Mouse (Mus musculus) stomach, postnatal 0 days (tissue): ENCODE data around the gene Il17rb. TPM values are rescaled to one million over a fixed set of nuclear protein-coding genes. Genes with fewer than 3 reads are reported as not detected.
A peak's percentile ranks its signal among the peaks of the same experiment; 100 is the strongest.

Source experiments
- ATAC-seq: fragments of 200-750 bp; cut with Nextera tagmentation; 2 replicates; pipeline ENCODE4 v1.8.0; 2017; ENCODE audit not compliant: low FRiP score, low TSS enrichment
- DNase-seq: peaks from one replicate; pipeline ENCODE4 v3.0.0-alpha.2; 2016; ENCODE audit warnings: low spot score
- H3K27ac ChIP-seq: fragments of 300-500 bp; sonication (generic); replicated peaks from 2 replicates; pipeline ENCODE4 v1.5.1; 2014; ENCODE audit warnings: mild to moderate bottlenecking, control low read depth
- H3K27me3 ChIP-seq: fragments of 300-500 bp; sonication (generic); 2 replicates; pipeline ENCODE4 v1.6.1; 2014; ENCODE audit warnings: low read length; ENCODE audit not compliant: control insufficient read depth, insufficient read depth
- H3K36me3 ChIP-seq: fragments of 300-500 bp; sonication (generic); 2 replicates; pipeline ENCODE4 v1.6.1; 2014; ENCODE audit warnings: low read length, mixed read lengths; ENCODE audit not compliant: control insufficient read depth, insufficient read depth
- H3K4me1 ChIP-seq: fragments of 300-500 bp; sonication (generic); replicated peaks from 2 replicates; pipeline ENCODE4 v1.6.1; 2014; ENCODE audit warnings: antibody characterized with exemption; ENCODE audit not compliant: control insufficient read depth, insufficient read depth
- H3K4me2 ChIP-seq: fragments of 300-500 bp; sonication (generic); replicated peaks from 2 replicates; pipeline ENCODE4 v1.6.1; 2014; ENCODE audit warnings: low read depth, mild to moderate bottlenecking, control low read depth, moderate library complexity
- H3K4me3 ChIP-seq: fragments of 300-500 bp; sonication (generic); 2 replicates; pipeline ENCODE4 v1.5.1; 2014; ENCODE audit warnings: low read depth, low read length, control low read depth
- H3K9ac ChIP-seq: fragments of 300-500 bp; sonication (generic); 2 replicates; pipeline ENCODE4 v1.6.1; 2014; ENCODE audit warnings: mild to moderate bottlenecking, low read length, control low read depth, mixed read lengths
- H3K9me3 ChIP-seq: fragments of 300-500 bp; sonication (generic); 2 replicates; pipeline ENCODE4 v1.6.1; 2016; ENCODE audit warnings: low read length; ENCODE audit not compliant: control insufficient read depth
- CTCF ChIP-seq: IDR thresholded peaks from 2 replicates; pipeline ENCODE4 v1.5.1; 2016; ENCODE audit warnings: antibody characterized with exemption, low read depth, mild to moderate bottlenecking, moderate library complexity
- EP300 ChIP-seq: optimal IDR thresholded peaks from 2 replicates; pipeline ENCODE3; 2016; ENCODE audit warnings: antibody characterized with exemption
- WGBS: fragments of 180-500 bp; shearing (Covaris S2); extraction: QIAGEN DNeasy Blood & Tissue Kit; methylation state at CpG from one replicate; pipeline ENCODE4 v1.1.7; 2014; 5-methylcytosine and 5-hydroxymethylcytosine counted together
- polyA plus RNA-seq: library from polyadenylated mRNA; unstranded; fragments of >200 nt; fragmentation: Nextera tagmentation; extraction: Ambion mirVana; gene quantifications from 2 replicates; pipeline ENCODE4 v1.2.1, GENCODE M21; 2015

Gene Il17rb
- polyA plus RNA-seq, 1 experiment from 2014 or later = 0.35 TPM

- no peak for ATAC-seq
- Histone ChIP-seq H3K27ac (no peak overlapping the region), H3K4me1 (no peaks in the 10 kb centered on the region), H3K4me2 (no peak overlapping the region), H3K27me3 (no peaks in the 10 kb centered on the region), H3K4me3 (no peak overlapping the region), H3K9me3 (no peaks in the 10 kb centered on the region), H3K9ac (no peak overlapping the region), H3K36me3 (peaks cover 13% of the 10 kb centered on the region)
- TF ChIP-seq EP300 = no peak
- TF ChIP-seq CTCF = no peak
- no peak for DNase-seq
Measured at GRCm38 (mm10) chr14:29997345-29997744, 11.4 kb downstream of the Il17rb start.

- TF ChIP-seq CTCF = no peak
- TF ChIP-seq EP300 = peak; percentile 31
- Histone ChIP-seq H3K4me1 (no peaks in the 10 kb centered on the region), H3K27ac (no peak overlapping the region), H3K9me3 (no peaks in the 10 kb centered on the region), H3K9ac (no peak overlapping the region), H3K27me3 (no peaks in the 10 kb centered on the region), H3K4me2 (no peak overlapping the region), H3K36me3 (peaks cover 16% of the 10 kb centered on the region), H3K4me3 (no peak overlapping the region)
- 0 out of 2 replicates have a peak, but pooled peaks have one; percentile 30 for ATAC-seq
- no peak for DNase-seq
- 71% methylated on average over 11 of the region's 11 CpGs for WGBS
Measured at GRCm38 (mm10) chr14:29996000-29996751, 12.5 kb downstream of the Il17rb start.

- Histone ChIP-seq H3K9me3 (no peaks in the 10 kb centered on the region), H3K27me3 (no peaks in the 10 kb centered on the region), H3K4me1 (no peaks in the 10 kb centered on the region), H3K27ac (no peak overlapping the region), H3K36me3 (peaks cover 23% of the 10 kb centered on the region), H3K4me2 (no peak overlapping the region), H3K4me3 (no peak overlapping the region), H3K9ac (no peak overlapping the region)
- WGBS = 93% methylated on average over 4 of the region's 4 CpGs
- TF ChIP-seq CTCF (no peak), EP300 (no peak)
- ATAC-seq (no peak), DNase-seq (no peak)
Measured at GRCm38 (mm10) chr14:29994976-29995375, 13.7 kb downstream of the Il17rb start.

- Histone ChIP-seq H3K4me2 (no peak overlapping the region), H3K27me3 (no peaks in the 10 kb centered on the region), H3K27ac (no peak overlapping the region), H3K4me1 (no peaks in the 10 kb centered on the region), H3K9me3 (no peaks in the 10 kb centered on the region), H3K36me3 (peaks cover 41% of the 10 kb centered on the region), H3K4me3 (no peak overlapping the region), H3K9ac (no peak overlapping the region)
- no peak for TF ChIP-seq CTCF
- TF ChIP-seq EP300 = no peak
- ATAC-seq (no peak), DNase-seq (no peak)
- WGBS = 91% methylated on average over 4 of the region's 4 CpGs
Measured at GRCm38 (mm10) chr14:29988337-29988736, 20.4 kb downstream of the Il17rb start.

GRCm38 (mm10) chr14:29987739-29988138, 21.0 kb downstream of the Il17rb start:
- TF ChIP-seq EP300 (no peak), CTCF (no peak)
- no peak for DNase-seq
- Histone ChIP-seq H3K36me3 (peaks cover 39% of the 10 kb centered on the region), H3K4me1 (no peaks in the 10 kb centered on the region), H3K27me3 (no peaks in the 10 kb centered on the region), H3K27ac (no peak overlapping the region), H3K4me3 (no peak overlapping the region), H3K9ac (no peak overlapping the region), H3K9me3 (no peaks in the 10 kb centered on the region), H3K4me2 (no peak overlapping the region)
- ATAC-seq = no peak
- WGBS = 96% methylated on average over 9 of the region's 9 CpGs

GRCm38 (mm10) chr14:29987276-29987675, 21.4 kb downstream of the Il17rb start:
- Histone ChIP-seq H3K9ac (no peak overlapping the region), H3K27ac (no peak overlapping the region), H3K4me2 (no peak overlapping the region), H3K9me3 (no peaks in the 10 kb centered on the region), H3K4me3 (no peak overlapping the region), H3K27me3 (no peaks in the 10 kb centered on the region), H3K4me1 (no peaks in the 10 kb centered on the region), H3K36me3 (peaks cover 44% of the 10 kb centered on the region)
- ATAC-seq = no peak
- TF ChIP-seq CTCF (no peak), EP300 (no peak)
- DNase-seq = no peak
- 95% methylated on average over 6 of the region's 6 CpGs for WGBS
